Mouse (Mus musculus) frontal cortex, postnatal 25 days (tissue): ENCODE results near the gene Tbx1.

Experiments
- DNase-seq, 2 experiments: peaks; one replicate each; pipeline ENCODE4 v3.0.0; 2022; ENCODE audit warnings: low spot score in 2 of 2

Gene Tbx1

DNA sequence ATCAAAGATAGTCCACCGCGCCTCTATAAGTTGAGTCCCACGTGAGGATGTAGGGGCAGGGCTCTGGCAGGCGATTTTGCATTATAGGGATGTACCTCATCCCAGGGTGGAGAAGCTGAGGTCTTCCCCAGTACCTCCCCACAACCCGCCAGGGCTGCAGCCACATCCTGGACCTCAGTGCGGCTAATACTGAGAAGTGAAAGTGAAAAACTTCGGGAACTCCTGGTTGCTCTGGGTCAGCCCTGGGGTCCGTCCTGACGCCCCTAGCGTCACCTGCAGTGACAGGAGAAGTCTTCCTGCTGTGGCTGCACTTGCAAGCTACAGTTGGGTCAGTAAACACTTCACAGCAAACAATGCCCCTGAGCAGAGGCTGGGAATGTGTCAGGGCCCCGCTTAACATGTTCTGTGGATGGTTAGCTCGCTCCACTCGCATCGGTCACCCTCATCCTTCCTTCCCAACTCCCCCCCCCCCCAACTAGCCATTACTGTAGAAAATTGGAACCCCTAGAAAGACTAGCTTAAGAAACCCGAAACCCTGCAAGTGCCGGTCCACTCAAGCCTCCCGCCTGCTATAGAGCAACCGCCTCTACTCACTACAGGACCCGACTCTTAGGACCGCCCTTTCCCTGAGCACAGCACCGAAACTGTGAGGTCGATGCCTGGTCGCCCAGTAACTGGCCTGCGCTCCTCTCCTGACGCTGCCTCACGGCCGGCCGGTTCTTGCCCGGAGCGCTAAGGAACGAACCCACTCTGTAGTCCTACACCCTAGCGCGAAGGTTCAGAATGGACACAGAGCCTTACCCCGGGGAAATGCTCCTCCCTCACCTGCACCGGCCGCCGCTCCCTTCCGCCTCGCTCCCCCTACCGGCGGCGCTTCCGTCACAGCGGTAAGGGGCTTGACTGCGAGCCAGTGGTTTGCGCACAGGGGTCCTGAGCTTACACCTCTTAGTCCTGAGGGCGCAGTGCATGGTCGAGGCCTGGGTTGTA, at the start of gene Tbx1:
Gene Tbx1 (minus strand): TSS at position 868 of the 987 bp plus-strand sequence.
- DNase-seq: no peak

DNA sequence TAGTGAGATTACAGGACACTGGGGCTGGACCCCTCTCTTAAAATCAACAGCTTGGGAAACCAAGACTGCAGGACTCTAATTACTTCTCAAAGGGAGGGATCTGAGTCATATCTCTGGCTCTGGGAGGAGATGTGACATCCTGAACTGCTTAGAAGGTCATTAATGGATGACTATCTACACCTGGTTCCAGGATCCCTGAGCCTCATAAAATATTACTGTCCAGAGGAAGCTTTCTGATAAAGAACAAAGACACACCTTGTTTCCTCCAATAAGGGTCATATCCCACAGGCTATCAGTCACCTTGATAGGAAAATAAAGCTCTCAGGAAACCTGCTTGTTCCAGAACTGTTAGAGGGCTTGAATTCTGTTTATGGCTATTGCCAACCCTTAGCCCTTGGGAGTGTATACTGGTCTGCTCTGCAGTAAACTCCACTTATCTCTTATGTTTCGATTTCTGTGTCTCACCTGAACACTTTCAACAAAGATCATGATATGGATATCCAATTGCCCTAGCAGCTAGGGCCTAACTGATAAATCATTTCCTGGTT, 49.0 kb upstream of the Tbx1 start:
- DNase-seq: no peak

DNA sequence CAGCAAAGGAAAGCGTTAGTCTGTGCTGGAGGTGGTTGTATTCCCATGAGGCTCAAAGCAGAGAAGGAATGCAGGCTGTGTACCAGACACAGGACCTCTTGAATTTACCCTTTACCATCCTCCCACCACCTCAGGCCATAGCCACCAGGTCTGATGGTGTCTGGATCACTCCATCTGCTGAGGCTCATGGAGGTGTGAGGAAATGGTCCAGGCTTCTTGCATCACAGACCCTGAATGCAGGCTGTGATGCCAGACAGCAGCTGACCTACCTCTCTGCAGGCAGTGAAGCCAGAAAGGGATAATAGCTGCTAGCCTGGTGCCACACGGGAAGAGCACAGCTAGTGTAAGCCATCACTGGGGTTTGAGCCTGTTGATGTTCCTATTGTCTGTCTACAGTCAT, 47.9 kb upstream of the Tbx1 start:
- no peak for DNase-seq

DNA sequence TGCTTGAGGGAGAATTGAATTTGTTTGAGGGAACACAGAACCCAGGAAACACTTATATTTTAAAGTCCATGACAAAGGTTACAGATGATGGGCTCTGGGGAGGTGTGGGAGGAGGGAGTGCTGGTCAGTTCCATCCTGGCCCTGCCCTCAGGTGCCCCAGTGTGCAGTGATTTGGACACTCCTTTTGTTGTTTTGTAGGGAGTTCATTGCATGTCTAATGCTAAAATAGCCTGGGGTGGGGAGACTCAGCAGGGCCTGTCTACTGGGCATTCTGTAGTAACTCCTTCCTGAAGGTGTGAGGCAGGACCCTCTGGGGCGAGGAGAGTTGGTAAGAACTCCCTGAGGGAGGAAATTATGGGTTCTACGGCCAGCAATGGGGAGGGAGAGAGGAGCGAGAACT, 46.3 kb upstream of the Tbx1 start:
- DNase-seq: no peak

DNA sequence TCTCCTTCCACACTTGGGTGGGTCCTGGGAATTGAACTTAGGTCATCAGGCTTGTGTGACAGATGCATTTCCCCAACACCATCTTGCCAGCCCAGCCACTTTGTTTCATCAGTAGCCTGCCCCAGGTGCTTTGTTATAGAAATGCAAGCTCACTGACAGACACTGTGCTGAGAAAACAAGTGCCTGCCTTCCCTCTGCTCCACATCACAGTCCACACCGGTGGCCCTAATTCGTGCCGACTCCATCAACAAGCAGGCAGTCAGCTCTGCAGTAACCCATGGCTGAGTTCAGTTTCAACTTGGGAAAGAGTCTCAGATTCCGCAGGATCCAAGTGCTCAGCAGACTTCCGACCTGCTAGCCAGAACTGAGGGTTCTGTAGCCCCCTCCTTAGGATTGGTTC, 45.9 kb upstream of the Tbx1 start:
- DNase-seq: no peak

DNA sequence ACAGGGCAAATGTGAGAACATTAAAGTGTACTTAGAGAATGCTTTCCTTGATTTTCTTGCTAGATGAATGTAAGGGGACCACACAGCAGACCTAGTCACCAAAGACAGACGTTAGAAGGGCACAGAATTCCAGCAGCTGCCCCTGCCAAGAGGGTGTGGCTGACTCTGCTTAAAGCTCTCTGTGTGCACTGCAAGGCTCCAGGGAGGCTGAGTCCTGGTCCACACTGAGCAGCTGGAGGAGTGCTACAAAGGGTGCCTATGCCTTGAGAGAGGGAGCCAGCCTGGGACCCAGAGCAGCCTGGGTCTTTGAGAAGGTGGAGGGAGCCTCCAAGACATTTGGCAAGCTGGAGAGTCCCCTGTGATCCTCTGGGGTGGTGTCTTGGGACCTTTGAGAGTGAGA, 42.9 kb upstream of the Tbx1 start:
- DNase-seq: no peak

DNA sequence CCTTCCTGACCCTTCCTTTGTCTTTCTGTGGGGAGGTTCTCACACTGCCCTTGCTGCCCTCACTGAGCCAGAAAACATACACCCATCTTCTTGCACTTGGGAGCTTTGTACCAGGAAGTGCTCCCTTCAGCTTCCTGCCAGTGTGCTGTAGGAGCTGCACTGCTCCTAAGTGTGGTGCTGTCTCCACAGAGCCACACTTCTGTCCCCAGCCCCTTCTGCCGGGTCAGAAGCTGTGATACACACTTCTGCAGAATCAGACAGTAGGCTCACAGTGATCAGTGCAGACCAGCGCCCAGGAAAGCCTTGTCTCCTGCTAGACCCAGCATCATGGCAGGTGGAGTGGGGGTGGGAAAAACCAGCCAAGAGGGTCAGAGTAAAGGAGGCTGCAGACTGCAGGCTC, 42.3 kb upstream of the Tbx1 start:
- DNase-seq: no peak

DNA sequence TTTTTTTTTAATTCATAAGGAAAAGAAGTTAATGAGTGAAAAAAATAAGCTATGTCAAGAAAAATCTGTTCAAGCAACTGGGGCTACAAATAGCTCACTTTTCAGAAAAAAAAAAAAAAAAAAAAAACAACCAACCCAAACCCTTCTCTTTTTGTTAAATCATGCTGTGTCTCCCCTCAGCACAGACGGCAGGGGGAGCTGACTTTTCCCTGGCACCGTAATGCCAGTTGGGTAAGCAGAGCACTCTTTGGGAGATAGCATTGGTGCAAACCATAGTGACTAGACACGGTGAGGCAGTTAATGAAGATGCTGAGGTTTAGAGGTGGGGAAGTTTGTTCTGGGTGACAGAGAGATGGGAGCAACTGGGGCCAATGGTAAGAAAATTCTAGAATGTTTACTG, 41.6 kb upstream of the Tbx1 start:
- DNase-seq: no peak

DNA sequence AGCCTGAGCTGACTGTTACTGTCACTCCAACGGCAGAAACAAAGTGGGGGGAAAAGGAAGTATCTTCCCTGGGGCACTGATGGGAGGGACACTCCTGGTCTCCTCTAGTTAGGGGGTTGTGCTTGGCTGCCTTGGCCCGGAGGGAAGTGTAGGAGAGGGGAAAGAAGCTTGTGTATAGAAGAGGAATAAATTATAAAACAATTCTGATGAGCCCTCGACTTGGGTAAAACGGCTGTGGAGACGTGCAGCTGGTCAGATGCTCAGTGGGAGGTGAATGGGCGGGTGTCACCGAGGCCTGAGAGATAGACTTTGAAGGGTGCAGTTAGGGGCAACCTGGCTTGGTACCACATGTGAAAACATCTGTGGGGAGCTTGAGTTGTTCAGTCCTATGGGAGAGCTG, 40.7 kb upstream of the Tbx1 start:
- no peak for DNase-seq

DNA sequence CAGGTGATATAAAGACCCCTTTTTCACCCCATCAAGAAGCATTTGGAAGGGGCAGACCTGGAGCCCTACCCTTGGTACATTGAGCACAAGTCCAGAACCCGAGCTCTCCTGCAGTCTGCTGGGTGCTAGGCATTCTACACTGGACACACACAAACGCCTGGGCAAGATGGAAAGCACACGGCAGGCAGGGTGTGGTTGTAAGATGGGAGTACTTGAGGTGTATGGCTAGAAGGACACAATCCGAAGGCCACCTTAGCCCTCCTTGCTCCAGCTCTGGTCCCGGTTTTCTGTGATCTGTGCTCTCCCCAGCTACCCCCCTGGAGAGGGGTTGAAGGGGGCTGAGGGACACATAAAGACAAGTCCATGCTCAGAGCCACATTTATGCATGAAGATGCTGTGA, 39.8 kb upstream of the Tbx1 start:
- no peak for DNase-seq

DNA sequence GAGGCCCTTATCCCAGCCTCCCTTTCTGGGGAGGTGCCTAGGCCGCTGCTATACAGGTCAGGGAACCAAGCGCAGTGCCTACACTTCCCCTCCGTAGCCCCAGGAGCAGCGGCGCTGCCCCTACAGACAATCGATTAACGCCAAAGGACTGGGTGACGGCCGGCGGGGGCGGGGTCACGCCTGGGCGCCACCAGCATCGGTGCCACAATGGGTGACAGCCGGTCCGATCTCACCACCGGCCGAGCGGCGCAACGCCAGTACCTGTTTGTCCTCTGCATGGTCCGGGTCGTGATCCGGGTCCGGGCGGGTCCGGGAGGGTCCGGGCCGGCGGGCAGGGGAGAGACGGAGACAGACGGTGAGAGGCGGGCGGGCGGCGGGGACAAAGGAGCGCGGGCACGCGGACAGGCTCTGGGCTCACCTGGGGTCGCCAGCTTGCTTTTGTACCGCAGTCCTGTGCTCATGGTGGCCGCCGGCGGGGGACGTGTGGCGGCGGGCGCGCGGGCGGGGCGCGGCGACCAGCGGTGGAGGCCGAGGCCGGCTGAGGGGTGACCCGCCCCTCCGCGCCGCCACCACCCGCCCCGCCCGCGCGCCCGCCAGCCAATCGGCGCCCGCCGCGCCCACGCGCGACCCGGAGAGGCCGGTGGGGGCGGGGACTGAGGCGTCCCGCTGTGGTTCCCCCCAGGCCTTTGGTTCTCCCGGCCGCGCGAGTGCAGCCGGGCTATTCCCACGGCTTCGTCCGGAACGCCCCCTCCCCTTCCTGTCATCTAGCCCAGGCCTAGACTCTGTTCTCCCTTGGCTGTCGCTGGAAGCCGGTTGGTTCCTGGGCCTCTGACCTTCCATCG, 39.1 kb upstream of the Tbx1 start, which contains the start of gene Sept5:
Gene Sept5 (minus strand): TSS at position 565 of the 842 bp plus-strand sequence.
- DNase-seq: peak in 1 of 2 experiments; percentile 42

DNA sequence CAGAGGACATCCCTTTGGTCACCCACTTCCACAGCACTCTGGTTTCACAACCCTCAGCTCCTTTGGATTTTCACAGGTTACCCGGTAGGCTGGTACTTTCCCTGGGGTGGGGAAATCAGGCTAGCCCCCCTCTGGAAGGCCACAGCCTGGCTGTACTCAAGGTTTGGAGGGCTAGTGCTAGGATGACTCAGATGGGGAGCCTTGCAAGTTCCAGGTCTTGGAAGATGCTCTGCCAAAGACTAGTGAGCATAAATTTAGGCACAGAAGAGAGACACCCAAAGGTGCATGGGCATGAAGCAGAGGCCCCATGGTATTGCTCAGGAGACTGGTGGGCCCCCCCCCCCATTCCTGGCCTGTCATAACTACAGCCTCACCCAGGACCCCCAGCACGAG, 38.5 kb upstream of the Tbx1 start:
- DNase-seq: no peak

DNA sequence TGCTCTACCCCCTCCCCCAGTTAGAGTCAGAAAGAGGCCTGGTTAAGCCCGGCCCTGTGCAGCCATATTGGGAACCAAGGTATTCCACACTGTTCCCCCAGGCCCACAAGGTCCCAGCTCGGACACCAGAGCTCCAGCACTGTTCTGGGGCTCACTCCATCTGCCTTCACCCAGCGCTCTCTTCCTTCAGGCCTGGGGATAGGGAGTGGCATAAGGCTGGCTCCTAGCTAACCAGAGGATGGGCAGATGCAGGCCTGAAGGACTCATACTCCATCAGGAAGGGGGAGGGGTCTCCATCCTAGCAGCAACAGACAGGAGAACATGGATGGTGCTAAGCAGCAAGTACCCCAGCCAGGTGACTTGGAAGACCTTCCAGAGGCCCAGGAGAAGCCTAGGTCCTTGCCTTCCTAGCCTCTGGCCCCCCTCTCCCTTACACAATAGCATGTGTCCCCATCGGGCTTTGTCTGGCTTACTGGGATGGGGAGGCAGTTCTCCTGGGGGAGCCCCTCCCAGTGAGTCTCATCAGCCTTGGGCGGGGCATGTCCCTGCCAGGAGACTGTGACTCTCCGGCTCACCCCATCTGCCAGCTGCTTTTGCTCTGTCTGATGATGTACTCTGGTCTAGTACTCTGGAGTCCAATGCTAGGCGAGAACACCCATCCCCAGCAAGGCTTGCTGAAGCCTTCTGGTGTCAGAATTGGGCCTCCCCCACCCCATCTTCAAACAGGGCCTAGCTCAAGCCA, 37.9 kb upstream of the Tbx1 start:
- no peak for DNase-seq

DNA sequence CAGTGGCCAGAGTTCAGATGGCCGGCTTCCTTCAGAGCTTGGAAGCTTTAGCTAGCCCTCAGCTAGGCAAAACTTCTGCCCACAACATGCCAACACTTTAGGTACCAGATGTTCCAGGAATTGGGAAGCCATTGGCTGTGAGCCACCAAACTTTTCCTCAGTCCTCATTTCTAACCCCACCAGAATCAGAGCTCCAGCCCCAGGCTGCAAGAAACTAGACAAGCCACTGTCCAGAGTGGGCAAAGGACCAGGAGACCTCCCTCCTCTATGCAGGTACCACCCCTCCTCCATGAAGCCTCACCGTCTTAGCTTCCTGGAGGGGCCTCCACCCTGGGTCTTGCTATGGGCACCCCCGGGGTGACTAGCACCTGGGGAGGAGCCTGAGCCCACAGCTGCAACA, 36.7 kb upstream of the Tbx1 start:
- DNase-seq: no peak

DNA sequence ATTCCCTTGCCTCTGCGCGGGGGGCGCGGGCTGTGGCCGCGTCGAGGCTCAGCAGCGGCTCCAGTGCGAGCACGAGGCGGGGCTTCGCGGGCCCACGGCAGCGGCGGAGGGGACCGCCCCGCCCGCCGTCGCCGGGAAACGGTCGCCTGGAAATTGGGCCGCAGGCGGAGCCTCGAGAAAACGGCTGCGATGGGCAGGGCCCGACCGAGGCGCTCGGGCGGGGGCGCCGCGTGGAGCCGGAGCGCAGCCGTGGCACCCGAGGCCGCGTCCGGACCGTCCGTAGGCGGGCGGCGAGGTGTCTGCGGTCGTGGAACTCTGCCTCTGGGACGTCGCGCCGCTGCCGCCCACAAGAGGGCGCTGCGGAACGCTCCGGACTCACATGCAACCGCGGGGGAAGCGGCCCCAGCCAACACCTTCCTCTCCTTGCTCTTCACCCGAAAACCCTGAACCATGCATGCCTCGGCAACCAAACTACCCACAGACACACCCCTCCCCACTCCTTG, 36.0 kb upstream of the Tbx1 start, which contains the start of gene Gm49601:
Gene Gm49601 (minus strand): TSS at position 52 of the 503 bp plus-strand sequence.
- DNase-seq: peak; percentile 73 to 76

DNA sequence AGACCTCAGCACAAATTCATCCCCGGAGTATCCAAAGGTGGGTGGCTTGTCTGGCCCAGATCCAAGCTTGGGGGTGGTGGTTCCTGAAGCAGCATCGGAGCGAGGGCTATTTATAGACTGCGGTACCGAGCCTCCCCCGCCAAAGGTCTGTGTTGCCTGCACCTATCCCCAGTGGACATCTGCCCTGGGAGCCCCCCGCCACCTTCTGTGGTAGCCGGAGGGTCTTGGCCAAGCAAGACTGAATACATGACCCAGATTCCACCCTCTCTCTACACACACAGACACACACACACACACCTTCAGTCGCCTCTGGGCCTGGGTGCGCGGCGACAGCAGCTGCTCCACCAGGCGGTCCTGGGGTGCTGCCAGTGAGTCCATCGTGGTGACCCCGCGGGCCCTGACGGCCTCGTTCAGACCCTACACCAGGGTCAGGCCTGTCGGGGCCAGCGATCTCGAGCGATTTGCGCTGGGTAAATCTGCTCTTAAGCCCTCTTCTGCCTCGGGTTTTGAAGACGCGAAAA, 35.4 kb upstream of the Tbx1 start:
- DNase-seq: peak; percentile 66 to 68

DNA sequence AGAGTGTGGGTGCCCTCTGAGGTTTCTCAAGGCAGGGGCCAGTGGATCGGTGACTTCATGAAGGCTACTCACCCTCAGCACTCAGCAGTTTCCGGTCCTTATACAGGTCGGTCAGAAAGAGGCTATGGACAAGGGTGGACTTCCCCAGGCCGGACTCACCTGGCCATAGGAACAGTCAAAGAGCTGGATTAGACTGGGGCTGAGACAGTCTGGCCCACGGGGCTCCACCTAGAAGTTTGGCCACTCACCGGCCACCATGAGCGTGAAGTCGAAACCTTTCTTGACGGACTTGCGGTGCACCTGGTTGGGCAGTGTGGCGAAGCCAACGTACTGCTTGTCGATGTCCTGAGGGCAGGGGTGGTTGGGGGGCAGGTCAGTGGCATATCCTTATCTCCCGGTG, 34.6 kb upstream of the Tbx1 start:
- DNase-seq: no peak

DNA sequence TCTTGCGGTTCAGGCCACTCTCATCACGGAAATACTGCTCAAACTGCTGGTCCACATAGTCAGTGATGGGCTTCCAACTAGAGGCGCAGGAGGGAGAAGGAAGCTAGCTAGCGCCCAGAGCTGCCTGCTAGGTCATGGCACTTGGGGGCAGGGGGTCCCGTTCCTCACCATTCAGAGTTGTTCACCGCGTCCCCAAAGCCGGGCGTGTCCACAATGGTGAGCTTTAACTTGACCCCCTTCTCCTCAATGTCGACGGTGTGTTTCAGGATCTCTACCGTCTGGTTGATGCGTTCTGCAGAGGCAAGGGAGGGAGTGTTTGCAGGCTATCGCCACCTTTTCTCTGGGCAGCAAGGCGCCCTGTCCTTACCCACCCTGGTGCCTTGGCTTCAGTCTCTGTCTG, 34.2 kb upstream of the Tbx1 start:
- DNase-seq: no peak

DNA sequence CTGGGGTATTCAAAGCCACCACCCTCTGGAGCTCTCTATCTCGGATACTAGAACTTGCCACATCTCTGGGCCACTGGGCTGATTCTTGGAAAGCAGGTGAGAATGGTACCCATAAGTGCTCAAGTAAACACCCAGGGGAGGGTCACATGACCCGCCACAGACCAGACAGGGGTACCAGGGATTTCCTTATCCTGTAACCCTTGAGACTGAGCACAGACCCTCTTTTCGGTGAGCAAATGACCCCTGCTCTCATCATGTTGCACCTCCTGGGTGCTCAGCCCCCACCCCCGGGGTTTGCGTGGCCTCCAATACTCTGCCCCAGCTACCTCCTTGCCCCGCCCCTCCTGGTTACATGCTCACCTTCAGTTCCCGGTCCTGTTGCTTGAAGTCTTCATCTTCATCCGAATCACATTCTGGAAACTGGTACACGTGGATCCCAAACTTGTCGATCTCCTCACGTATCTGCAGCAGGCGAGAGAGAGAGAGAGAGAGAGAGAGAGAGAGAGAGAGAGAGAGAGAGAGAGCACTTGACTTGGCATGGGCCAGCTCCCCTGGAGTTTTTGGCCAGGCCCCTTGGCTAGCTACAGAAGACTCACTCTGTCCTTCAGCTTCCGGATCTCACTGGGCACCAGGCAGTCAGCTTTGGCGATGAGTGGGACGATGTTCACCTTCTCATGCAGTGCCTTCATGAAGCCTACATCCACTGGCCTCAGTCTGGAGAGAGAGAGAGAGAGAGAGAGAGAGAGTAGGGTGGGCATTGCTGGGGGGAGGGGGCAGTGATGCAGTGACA, 33.5 kb upstream of the Tbx1 start:
- no peak for DNase-seq
